Comparison of ENCODE assay signal across 9 mouse cellular contexts in genomic region chr9:92769528-92769927, GRCm38 (mm10).
DNase-seq lines count a peak whose midpoint lies in the region; ATAC-seq lines count a peak whose summit lies in the region.
"Had no signal": no experiment of that assay in that cellular context is flagged by ENCODE, and none has a peak within 500 bp of the region (broad histone marks: within the 10 kb centered on the region; RNA-seq: fewer than 3 reads in every experiment).

No protein-coding gene starts in this region.

- no peak overlapping the region for H3K9ac ChIP-seq in hindbrain, embryonic 16.5 days (ENCODE audit: low read depth, low read length)
- H3K9ac ChIP-seq: limb, embryonic 13.5 days had no signal

- no peak overlapping the region for H3K4me2 ChIP-seq in hindbrain, embryonic 16.5 days (ENCODE audit: low read length)
- H3K4me2 ChIP-seq: limb, embryonic 13.5 days had no signal

- no peaks in the 10 kb centered on the region for H3K36me3 ChIP-seq in hindbrain, embryonic 10.5 days
- no peaks in the 10 kb centered on the region for H3K36me3 ChIP-seq in hindbrain, embryonic 16.5 days (ENCODE audit: control insufficient read depth, insufficient read depth, low read length)
- H3K36me3 ChIP-seq: limb, embryonic 13.5 days had no signal

- H3K4me3 ChIP-seq in hindbrain, embryonic 10.5 days: no peak overlapping the region
- H3K4me3 ChIP-seq in hindbrain, embryonic 16.5 days (ENCODE audit: low read length): no peak overlapping the region
- H3K4me3 ChIP-seq: limb, embryonic 13.5 days had no signal

- no peaks in the 10 kb centered on the region for H3K27me3 ChIP-seq in hindbrain, embryonic 10.5 days (ENCODE audit: insufficient read depth, poor library complexity, severe bottlenecking)
- H3K27me3 ChIP-seq in hindbrain, embryonic 16.5 days (replicated peaks; ENCODE audit: control insufficient read depth, insufficient read depth, low read length): no peaks in the 10 kb centered on the region
- H3K27me3 ChIP-seq: limb, embryonic 13.5 days had no signal

- WGBS in hindbrain, embryonic 10.5 days: 56% methylated on average over 2 of the region's 2 CpGs
- WGBS in hindbrain, embryonic 16.5 days: 69% methylated on average over 2 of the region's 2 CpGs

- H3K9me3 ChIP-seq in hindbrain, embryonic 10.5 days: no peaks in the 10 kb centered on the region
- H3K9me3 ChIP-seq in hindbrain, embryonic 16.5 days (ENCODE audit: control insufficient read depth, low read length): no peaks in the 10 kb centered on the region
- H3K9me3 ChIP-seq: limb, embryonic 13.5 days had no signal

- no peaks in the 10 kb centered on the region for H3K4me1 ChIP-seq in hindbrain, embryonic 10.5 days (replicated peaks)
- no peaks in the 10 kb centered on the region for H3K4me1 ChIP-seq in hindbrain, embryonic 16.5 days (ENCODE audit: control insufficient read depth, insufficient read depth, low read depth, low read length)

- DNase-seq in hindbrain, embryonic 10.5 days (ENCODE audit: low spot score): peak; percentile 22
- DNase-seq in 416B (ENCODE audit: low read depth) (peak; percentile 26), NIH3T3 (ENCODE audit: low read depth) (peak; percentile 58)
- DNase-seq in induced T-regulatory cell, adult 2 months (ENCODE audit: low read depth): peak; percentile 14
- peak; percentile 53 for DNase-seq in testis, postnatal 10 days (ENCODE audit: low spot score)
- no peak for DNase-seq in heart, adult 9 months (ENCODE audit: low spot score in 2 of 2)
- no peak for DNase-seq in frontal cortex, postnatal 14 days (ENCODE audit: low spot score in 2 of 2)

- no peak overlapping the region for H3K27ac ChIP-seq in hindbrain, embryonic 10.5 days
- no peak overlapping the region for H3K27ac ChIP-seq in hindbrain, embryonic 16.5 days (ENCODE audit: low read depth, low read length)
- H3K27ac ChIP-seq: limb, embryonic 13.5 days had no signal

- ATAC-seq in hindbrain, embryonic 16.5 days: no peak

Comparison
In these comparisons a context has a peak if more than half of its experiments do, and no peak if none do; other contexts are left out.
1. DNase-seq: peak in hindbrain, embryonic 10.5 days (single experiment), 416B (single experiment), NIH3T3 (single experiment), induced T-regulatory cell, adult 2 months (single experiment) and testis, postnatal 10 days (single experiment); none in heart, adult 9 months (0 of 2) and frontal cortex, postnatal 14 days (0 of 2).